Mouse (Mus musculus): ENCODE results near the gene Nr1i3.

GRCm38 (mm10) chr1:171223796-171224195, 10.0 kb downstream of the Nr1i3 start:
- no peak for TF ChIP-seq POLR2A (IDR thresholded peaks at IDR 0.05; ENCODE audit: borderline replicate concordance, control insufficient read depth, low read depth, low read length)
- TF ChIP-seq CTCF (IDR thresholded peaks at IDR 0.05; ENCODE audit: control insufficient read depth, insufficient read depth, low read length): no peak

All from bone marrow, adult 2 months (tissue).